Mouse (Mus musculus): ENCODE data around the gene D8Ertd738e.

Gene D8Ertd738e

GRCm38 (mm10) chr8:84202466-84202865 is 47.1 kb downstream of the D8Ertd738e start:
- no peak for DNase-seq (ENCODE audit: low spot score)

DNA sequence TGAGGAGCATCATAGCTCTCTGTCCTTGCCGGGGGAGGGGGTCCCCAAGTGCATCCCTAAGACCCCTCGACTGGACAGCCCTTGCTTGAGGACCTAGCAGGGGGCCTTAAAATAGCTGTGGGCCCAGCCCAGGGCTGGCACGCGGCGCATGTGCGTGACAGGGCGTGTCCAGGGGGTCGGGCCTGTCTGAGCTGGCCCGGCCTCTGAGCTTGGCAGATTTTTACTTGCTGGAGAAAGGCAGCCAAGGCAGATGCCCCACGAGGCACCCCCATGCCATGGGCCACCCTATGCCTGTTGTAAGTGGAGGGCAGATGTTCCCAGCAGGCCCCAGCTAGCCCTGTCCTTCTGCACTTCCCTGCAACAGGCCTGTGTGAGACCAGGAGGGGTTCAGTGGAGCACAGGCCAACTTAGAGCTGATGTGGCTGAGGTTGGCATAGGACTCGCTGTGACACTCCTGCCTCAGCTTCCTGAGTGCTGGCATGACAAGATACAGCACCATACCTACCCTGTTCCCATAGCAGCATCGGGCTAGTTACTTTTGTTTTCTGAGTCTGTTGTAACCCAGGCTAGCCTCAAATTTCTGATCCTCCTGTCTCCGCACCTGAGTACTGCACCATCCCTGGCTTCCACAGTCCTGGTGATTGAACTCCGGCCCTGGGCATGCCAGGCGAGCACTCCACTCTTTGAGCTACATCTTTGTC is 47.8 kb downstream of the D8Ertd738e start:
- DNase-seq (ENCODE audit: low spot score), result no peak

DNA sequence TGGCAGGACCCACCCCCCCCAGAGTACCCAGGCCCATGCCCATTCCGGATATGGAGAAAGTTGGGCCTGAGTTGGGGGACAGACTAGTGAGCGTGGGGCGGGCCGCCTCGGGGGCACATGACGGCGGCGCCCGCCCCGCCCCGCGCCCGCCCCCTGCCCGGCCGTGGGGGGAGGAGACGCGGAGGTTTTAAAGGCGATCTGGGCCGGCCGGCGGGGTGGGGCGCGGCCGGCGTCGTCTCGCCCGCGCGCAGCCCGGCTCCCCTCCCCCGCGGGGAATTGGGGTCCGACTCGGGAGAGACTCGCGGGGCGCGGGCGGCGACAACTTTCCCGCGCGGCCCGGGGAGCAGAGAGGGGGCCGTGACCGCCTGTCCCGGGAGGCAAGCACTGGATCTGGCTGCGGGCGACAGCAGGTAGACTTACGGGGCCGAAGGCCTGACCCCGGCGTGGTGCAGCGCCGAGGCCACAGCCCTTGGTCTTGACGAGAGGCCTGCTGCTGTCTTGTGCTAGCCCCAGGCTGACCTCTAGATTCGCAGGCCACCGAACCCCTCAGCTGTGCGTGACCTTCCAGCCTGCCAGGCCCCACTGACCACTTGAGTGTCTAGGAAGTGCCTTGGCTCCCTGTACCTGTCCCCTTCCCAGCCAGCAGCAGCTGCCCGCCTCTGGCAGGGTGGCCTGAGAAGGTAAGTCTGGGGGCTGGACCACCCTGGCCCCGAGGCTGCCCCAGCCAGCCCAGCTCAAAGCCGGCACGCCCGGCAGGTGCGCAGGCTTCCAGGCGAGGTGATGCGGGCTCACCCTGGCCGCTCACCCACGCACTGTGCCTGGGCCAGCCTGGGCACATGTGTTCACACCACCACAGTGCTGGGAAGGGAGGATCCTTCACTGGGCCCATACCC is 48.6 kb downstream of the D8Ertd738e start:
- DNase-seq (ENCODE audit: low spot score), result peak; percentile 51

DNA sequence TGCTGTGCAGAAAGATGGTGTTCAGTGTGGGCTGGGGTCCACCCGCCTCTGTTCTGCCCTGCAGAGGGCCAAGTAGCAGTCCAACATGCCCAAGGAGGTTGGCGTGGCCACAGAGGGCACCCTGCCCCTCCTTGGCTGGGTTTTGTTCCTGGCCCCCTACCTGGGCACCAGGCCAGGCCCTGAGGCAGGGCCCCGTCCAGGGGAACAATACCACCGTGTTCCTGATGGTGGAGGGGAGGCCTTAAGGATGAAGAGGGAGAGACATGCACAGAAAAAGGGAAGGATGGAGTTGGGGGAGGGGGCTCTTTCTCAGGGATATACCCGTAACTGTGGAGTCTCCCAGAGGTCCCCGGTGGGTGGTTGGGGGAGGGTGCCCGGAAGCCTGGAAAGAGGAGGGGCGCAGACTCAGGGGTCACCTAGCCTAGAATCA is 49.4 kb downstream of the D8Ertd738e start:
- peak; percentile 44 for DNase-seq (ENCODE audit: low spot score)

GRCm38 (mm10) chr8:84199348-84200125 is 50.0 kb downstream of the D8Ertd738e start:
- no peak for DNase-seq (ENCODE audit: low spot score)

DNA sequence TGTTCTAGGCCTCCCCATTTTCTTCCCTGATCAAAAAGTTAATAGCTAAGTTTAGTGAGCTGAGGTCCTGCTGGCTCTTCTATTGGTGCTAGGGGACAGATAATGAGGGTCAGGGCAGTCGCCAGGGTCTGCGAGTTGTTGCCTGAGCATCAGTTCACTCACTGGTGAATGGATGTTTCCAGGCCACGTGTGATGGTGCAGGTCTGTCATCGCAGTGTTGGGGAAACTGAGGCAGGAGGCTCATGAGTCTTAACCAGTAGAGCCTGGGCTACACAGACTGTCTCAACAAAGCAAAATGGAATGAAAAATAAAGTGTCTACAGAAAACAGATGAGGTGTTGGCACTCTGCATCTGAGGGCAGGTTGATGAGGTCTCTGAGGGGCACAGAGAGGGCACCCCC is 50.6 kb downstream of the D8Ertd738e start:
- DNase-seq (ENCODE audit: low spot score), result no peak

GRCm38 (mm10) chr8:84197922-84198774 is 51.4 kb downstream of the D8Ertd738e start:
- DNase-seq (ENCODE audit: low spot score), result peak; percentile 83

GRCm38 (mm10) chr8:84197141-84197921 is 52.2 kb downstream of the D8Ertd738e start:
- DNase-seq (ENCODE audit: low spot score), result peak; percentile 83
